Mouse (Mus musculus) spleen, adult 12 weeks (tissue): ENCODE results near the gene Arhgap24.

Experiments
- DNase-seq: peaks from one replicate; pipeline ENCODE4 v3.0.0; 2022; ENCODE audit warnings: low spot score

Arhgap24 gene

DNA sequence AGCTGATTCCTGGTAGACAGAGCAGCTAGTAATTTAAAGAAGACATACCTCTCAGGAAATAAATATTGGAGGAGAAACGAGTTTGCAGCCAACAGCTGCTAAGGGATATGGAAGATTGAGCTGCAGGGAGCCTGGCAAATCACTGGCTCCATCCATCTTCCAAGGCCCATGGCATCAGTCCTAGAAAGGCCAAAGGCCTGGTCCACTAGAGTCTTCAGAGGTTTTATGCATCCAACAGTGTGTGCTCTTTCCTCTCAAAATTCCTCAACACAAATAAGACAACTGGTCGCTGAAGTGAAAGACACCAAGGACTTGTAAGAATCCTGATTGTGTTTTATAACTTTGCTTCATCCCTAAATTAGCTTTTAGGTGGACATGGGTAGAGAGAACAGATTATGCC is 194.1 kb downstream of the Arhgap24 start:
- no peak for DNase-seq

DNA sequence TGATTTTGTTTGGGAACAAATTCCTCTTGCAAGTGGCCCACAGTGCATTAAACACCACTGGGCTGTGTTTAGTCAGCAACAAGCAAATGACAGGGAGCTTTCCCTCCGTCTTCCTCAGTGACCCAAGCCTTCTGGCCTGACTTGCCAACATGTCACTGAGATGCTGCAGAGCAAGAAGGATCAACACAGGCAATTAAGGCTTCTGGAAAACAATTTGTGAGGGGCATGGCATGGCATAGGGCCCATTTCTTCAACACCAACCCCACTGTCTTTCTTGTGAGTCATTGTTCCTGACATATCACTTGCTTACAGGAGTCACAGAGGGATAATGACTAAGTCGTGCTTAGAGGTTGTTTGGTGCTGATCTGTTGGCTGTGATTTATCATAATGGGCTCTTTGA is 196.0 kb downstream of the Arhgap24 start:
- DNase-seq, result no peak

DNA sequence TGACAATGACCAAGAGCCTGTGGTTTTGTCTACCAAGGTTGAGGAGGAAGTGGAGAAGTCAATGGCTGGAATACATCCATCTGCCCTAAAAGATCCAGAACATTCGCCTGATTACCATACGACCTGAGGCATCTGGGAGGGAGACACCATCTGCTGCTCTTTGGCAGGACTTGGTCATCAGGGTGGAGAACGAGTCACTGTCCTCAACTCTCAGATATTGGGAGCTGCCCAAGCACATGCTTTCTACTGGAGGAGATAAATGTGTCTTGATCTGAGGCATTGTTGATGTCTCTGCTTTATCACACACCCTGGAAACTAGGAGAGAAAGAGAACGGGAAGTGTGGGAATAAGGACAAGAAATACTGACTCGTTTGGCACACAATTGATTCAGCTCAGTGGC is 206.5 kb downstream of the Arhgap24 start:
- DNase-seq, result no peak

DNA sequence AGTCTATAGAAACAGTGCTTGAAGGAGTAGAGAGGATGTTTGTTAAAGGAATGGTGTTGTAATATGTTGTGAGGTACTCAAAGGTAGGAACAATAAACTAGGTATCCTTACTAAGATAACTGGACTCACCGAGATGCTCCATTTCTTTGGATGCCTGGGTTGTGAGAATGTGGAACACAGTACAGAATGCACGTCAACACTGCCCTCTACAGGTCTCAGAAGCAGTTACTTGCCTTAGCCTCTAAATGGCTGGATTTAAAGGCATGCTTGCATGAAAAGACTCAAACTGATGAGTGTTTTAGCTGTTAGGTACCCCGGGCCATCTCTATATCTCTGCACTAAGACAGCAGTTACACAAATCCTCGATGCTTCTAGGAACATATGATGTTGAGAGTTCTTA is 211.3 kb downstream of the Arhgap24 start:
- no peak for DNase-seq

DNA sequence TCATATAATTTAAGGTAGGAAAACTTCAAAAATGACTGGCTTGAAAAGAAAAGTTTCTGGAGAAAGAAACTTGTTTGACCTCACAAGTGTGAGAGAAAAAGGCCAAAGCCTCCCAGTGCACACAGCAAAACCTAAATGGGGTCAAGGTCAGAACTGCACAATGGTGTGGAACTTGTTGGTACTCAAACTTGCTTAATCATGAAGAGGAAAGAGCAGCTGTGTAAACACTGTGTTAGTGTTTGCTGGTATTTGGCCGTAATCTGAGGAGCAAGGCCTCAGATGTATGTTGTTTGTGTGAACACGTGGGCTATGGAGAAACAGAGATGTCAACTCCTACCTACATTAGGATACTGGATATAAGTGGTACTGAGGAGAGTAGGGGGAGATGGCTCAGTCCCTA is 212.0 kb downstream of the Arhgap24 start:
- no peak for DNase-seq

DNA sequence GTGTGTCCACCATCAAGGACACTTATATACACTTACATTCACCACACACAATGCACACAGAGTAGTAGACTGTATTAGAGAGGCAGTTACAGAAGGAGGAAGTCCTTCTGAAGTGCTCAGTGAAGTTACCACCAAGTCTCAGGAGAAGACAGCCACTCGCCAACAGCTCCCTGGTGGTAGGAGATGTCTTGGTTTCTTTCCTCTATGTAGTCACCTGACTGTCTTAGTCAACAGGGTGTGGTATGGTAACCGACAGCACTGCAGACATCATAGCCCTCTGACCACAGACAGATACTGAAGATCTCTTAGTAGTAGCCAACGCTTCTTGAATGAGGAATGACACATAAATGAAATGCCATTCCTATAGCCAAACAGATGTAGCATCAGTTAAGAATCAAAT is 212.7 kb downstream of the Arhgap24 start:
- no peak for DNase-seq

DNA sequence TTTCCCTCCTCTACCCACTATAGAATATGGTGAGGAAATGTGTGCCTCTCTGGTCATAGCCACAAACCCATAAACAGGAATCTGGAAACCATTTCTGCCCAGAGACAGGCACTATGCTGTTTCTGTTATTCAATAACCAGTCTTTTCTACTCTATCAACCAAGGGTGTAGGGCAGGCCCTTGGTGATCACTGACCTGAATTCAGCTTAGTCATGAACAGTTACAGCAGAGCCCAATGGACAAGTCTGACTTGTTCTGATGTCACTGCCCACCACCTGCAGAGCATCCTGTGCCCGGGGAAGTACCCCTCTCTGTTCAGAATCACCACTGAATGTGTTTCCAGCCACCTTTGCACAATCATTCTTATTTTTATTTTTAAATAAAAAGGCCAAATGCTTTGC is 216.6 kb downstream of the Arhgap24 start:
- DNase-seq, result no peak

DNA sequence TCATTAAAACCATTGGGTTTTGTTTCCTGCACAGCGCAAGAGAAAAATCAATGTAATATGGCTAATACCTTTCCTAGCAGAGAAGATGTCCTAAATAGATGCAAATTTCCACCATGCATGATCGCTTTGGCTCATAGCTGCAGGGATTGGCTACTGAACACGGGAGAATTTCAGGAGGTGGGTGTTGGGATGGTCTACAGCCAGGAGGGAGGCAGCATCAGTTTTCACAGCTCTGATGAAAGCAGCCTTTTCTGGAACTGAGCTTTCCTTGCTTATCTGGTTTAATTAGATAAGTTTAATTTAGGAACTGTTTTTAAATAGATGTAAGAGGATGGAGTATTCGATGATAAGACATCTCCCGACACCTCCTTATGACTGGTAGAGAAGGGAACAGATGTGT is 217.2 kb downstream of the Arhgap24 start:
- DNase-seq, result no peak

DNA sequence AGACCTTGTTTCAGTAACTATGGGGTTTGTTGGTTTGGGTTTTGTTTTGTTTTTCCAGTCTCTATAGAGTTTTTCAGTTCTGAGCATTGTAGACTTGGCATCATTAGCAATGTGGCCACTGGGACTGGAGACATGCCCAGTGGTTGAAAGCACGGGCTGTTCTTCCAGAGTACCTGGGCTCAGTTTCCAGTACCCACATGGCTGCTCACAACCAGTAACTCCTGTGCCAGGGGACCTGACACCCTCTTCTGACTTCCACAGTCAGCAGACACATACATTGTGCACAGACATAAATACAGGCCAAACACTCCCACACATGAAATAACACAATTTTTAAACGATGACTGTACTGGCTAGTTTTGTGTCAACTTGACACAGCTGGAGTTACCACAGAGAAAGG is 217.7 kb downstream of the Arhgap24 start:
- no peak for DNase-seq

DNA sequence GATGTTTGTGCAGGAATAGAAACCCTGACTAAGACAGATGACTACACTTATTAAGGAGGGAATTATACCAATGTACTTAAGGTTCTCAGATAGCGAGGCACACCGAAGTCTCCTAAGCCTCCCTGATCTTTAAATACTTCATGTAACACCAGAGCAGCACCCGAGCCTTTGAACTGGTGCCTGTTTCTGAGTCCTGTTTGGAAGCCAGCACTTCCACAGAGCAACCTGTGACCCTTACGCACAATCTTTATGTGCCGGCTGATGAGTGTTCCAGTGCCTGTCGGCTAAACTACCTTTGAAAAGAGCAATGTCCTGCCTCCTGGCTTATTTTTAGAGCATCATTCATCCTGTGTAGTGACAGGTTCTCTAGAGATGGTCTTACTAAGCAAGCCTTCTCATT is 221.4 kb downstream of the Arhgap24 start:
- no peak for DNase-seq

DNA sequence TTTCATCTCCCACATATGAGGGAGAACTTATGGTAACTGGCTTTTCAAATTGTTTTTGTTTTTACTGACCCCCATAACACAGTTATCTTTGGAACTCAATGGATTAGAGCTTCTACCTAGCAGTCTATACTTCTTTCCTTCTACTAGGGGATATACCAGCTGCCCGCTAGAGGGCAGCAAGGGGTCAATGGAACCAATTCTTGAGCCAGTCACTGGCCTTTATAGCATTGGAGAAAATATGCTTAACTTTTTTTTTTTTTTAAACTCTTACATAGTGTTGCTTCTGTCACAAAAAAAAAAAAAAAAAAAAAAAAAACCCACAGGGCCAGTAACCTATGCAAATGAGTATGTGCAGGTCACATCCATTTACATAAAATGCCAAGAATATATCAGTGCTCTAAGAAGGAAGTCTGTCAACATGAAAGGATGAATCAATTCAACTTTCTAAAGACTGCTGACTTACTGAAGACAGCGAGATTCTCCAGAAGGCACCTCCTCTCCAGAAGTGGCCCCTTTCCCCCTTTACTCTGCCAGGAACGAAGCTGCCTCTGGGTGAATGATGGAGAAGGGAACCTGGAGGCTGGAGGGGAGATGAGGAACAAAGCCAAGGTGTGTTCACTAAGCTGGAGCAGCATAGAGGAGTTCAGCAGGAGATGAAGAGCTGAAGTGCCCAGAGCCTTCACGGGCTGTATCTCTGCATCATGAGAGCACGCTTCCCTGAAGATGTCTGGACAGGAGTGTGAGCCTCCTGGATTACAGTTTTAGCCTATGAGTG is 222.3 kb downstream of the Arhgap24 start:
- DNase-seq, result no peak

DNA sequence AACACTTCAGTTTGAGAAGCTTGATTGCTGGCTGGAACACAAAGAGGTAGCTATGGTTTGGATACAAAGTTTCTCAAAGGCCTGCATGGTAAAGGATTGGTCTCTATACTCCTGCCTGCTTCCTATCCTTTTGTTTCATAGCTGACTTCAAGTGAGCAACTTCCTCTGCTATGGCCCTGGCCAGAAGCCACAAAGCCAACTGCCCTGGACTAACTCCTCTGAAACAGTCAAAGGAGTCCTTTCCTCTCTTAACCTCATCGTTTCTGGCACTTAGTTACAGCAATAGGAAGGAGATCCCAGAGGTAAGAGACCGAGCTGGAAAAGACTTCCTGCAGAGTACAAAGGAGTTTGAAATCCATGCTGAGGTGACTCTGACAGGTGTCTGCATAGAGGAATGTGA is 224.0 kb downstream of the Arhgap24 start:
- DNase-seq, result no peak

DNA sequence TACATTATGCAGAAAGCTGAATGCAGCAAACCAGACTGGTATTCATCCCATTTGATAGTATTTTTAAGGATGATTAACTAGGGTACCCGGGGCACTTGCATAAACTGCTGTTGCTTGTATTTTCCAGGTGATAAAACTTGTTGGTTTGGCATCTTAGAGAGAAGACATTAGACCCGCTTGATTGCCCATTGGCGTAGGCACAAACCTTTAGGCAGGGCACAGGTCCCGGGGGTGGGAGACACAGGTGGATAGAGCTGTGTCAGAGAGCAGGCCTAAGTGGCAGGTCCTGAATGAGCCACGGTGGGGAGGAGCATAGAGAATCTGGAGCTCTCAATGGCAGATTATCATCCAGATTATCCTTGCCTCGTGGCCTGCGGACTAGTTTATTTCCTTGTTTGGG is 229.1 kb downstream of the Arhgap24 start:
- DNase-seq, result no peak

DNA sequence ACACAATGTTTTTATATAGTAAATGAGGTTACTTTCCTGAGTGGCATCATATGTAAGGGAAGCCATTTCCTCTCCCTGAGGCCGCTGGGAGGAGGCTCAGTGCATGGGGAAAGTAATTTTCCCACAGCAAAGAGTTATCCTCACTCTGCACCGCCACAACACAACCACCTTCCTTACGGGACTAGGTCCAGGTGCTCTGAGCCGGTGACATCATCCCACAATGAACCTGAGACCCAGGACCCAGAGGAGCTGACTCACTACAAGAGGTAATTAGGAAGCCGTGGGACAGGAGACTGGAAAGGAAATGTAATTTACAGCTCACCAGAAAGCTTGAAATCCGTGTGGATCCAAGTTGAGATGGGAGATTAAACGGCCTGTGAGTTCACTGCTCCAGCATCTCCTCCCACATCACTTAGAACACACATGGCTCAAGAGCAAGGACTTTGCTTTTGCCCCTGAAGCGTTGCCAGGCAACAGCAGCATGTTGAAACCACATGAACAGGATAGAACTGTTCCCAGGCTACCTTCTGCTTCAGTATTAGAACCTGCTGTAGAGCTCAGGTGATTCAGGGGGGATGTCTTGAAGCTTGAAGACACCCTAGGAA is 238.3 kb downstream of the Arhgap24 start:
- DNase-seq, result no peak

DNA sequence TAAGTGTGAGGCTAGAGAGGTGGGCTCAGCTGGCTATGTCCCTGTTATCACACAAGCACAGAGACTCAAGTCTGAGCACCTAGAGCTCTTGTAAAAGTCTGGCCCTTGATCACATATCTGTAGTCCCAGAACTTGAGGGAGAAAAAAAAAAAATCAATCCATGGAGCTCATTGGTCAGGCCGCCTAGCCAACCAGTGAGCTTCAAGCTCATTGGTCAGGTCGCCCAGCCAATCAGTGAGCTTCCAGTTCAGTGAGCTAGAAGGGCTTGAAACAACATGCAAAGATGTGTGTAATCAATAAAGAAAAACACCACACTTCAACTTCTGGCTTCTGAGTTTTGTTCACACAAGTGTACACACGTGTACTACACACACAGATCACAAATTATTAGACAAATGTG is 242.4 kb downstream of the Arhgap24 start:
- no peak for DNase-seq

DNA sequence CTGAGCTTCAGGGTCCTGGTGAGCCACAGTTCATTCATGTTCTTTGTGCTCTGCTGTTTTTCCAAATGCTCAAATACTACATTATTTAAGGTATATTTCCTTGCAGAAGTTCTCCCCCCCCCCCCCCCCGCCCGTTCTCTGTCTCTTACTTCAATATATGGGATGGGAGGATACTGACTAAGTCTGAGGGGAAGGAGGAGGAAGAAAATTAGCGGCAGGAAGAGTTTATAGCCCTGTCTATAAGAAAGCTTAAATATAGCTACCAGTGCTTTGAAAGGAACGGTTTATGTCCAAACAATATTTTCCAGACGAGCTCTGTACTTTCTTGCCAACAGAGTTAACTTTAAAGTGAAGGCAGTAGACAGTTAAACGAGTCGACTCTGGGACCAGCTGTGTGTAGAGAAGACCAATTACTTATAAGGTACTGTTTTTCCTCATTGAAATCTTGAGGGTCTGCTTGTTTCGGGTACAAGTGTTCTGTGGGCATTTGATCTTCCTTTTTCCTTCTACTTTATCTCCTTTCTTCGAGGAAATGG is 243.7 kb downstream of the Arhgap24 start:
- no peak for DNase-seq

DNA sequence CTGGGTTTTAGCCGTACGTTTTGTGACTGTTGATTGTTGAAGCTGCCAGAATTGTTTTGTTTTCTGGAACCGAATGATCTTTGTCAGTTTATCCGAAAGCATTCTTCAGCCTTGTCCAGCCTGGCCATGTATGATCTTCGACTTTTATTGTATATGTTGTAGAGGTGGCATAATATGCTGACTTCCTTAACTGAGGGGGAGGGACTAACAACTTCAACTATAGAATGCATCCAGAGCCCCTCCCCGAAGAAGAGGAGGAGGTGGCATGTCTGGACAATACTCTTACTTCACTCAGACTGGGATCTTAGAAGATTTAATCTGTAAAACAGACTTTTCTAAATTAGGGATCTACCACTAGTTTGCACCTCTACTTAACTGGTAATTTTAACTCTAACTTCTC is 244.2 kb downstream of the Arhgap24 start:
- DNase-seq, result no peak

DNA sequence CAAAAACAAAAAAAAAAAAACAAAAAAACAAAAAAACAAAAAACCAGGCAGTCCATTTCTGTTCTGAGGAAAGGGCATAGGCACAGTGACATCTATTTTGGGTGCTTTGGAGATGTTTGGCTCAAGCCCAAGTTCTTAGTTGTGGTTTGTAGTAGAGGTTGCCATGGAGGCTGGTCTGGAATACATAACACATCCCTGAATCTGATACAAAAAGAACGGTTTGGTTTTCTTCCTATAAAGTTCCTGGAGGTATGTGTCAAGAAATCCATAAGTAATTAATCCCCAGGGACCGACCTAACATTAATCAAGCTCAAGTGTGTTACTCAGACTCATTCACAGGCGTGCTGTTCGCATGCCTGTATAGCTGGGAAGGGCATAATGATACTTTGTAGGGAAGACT is 245.8 kb downstream of the Arhgap24 start:
- no peak for DNase-seq

DNA sequence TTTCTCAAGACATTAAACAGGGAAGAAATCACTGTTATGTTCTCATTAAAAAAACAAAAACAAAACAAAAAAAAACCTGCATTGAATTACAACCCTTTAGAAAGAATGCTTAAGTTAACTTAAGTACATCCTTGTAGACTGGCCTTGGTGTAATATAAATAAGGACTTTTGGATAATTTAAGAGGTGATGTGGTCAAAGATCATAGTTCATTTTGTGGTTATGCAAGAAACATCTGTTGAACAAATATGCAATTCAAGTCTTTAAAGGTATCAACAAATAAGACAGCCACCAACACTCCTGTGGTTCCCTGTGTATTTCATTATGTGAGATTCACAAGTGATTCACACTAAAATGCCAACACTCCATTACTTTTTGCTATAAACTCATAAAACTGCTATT is 247.3 kb downstream of the Arhgap24 start:
- no peak for DNase-seq

DNA sequence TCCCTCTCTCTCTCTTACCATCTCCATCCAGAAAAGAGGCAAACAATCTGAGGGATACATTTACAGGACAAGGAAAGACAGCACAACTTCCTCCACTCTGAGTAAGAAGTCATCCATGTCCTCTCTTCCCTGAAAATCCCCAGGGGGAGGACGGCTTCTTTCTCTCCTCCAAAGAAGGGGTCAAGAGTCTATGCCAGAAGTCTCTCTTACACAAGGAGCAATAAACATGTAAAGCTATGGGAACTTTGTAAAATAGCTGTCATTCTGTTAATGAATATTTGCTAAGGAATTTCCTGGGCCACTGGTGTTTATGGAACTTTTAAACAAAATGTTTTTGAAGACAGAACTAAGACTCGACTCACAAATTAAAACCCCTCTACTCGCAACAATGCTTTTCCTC is 248.3 kb downstream of the Arhgap24 start:
- DNase-seq, result no peak

DNA sequence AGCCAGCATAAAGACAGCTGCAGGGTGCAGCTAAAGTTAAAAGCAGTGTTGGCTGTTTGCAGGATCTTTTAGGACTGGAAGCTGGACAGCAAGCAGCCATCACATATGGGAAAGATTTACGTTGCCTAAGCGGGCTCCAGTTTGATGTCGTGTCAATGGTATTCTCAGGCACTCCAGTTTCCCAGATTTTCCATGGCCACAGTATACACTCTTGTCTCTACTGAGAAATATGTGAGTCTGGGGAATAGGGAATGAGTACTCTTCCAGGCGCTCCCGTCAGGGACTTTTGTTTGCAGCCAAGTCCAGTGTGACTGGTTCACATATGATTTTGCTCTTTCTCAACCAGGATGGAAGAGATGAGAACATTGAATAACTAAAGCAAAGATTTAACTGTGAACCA is 254.9 kb downstream of the Arhgap24 start:
- no peak for DNase-seq

DNA sequence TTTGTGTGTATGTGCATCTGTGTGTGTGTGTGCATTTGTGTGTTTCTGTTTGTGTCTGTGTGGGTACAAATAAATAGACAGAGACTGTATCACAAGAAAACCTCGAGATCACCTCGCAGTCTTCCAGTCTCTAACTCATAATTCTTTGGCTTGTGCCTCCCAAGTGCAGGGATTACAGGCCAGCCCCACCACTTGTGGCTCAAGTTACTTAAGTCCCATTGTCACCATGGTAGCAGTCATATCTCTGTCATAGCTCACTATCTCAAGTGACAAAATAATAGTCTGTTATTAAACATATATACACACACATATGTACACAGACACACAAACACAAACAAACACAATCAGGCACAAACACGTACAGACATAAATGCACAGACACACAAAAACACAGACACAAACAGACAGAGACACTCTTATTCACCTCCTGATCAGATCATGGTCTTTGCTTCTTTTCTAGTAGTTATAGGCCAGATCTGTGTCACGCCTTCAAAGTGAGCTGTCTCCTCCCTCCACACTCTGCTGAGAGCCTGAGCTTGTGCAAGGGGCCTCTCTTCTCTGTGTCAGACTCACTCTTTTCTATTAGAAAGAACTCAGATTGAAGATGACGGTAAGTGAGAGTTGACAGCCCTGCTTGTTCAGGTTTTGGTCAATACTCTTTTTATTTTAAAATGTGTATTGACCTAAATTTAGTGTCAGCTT is 261.5 kb downstream of the Arhgap24 start:
- no peak for DNase-seq

DNA sequence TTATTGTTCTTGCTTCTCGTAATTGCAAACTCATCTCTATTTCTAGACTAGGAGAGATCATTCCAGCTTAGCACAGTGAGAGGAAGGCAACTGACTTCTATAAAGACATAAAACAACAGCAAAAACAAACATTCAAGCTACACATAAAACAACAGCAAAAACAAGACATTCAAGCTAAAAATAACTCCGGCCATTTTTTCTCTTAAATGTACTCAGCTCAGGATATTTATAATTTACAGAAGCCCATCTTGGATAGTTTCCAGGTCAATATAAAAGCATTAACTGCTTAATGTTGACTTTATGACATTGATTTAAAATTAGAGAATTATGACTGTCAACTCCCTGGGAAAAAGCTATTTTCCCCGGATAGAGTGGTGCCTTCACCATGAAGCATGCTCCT is 262.2 kb downstream of the Arhgap24 start:
- no peak for DNase-seq
